Mouse (Mus musculus): ENCODE data around the gene Gm10322. TPM values are rescaled to one million over a fixed set of nuclear protein-coding genes. Genes with fewer than 3 reads are reported as not detected.

The Gm10322 gene
- total RNA-seq, 1 experiment from 2014 or later: not detected

DNA sequence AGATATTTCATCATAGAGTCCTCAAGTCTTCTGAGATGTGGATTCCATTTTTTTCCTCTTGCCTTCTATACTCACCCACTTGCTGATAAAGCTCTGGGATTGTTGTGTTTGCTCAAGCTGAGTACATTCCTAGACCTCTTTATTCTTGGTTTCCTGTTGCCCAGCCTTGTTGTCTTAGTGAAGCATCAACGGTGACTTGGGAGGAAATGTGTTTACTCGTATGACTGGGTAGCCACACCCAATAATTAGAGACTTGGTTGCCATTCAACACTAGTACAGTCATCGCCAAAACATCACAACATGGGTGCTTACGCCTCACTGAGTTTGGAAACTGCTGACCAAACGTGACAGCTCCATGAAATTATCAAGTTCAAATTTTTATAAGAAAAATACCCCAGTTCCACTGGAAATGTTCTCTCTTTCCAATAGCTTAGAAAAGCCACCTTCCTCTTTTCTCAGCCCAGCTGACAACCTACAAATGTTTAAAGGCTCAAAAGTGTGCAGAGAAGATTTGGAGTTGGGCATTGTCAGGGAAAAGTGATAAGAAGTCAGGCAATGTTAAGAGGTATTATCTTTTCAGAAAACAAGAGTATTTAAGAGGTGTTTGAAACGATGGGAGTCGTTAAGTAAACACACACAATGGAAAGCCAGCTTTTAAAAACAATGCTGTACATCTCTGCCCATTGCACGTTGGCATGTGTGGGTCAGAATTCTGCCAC lies 27.0 kb downstream of the Gm10322 start:
- ATAC-seq (replicated peaks; ENCODE audit: insufficient number of reproducible peaks, low FRiP score, low TSS enrichment, poor library complexity, severe bottlenecking): no peak

DNA sequence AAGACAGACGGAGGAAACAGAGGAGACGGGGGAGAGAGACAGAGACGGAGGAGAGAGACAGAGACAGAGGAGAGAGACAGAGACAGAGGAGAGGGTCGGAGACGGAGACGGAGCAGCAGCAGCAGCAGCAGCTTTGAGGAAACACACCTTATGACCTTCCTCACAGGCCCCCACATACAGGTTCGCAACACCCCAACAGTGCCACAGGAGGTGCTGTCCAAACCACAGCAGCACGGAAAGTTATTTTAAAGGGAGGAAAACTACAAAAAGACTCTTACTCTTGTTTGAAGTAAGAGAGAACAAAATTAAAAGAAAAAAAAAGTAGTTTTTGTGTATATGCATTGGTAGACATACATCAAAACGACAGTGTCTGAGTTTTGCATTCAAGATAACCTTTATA lies 27.8 kb downstream of the Gm10322 start:
- ATAC-seq (replicated peaks; ENCODE audit: insufficient number of reproducible peaks, low FRiP score, low TSS enrichment, poor library complexity, severe bottlenecking): no peak

DNA sequence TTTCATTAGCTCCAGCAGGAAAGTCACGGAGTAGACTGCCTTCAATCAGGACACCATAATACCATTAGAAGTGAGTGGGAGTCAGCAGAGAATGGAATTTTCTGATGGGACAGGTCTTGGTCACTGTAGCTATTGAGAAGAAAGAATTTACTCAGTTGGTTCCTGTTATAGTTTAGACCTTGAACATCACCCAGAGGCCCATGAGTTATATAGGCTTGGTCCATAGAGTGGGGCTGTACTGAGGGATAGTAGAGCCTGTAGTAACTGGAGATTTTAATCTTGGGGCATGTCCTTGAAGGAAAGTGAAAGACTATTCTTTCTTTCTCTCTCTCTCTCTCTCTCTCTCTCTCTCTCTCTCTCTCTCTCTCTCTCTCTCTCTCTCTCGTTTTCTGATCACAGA lies 28.8 kb downstream of the Gm10322 start:
- ATAC-seq (replicated peaks; ENCODE audit: insufficient number of reproducible peaks, low FRiP score, low TSS enrichment, poor library complexity, severe bottlenecking): no peak

DNA sequence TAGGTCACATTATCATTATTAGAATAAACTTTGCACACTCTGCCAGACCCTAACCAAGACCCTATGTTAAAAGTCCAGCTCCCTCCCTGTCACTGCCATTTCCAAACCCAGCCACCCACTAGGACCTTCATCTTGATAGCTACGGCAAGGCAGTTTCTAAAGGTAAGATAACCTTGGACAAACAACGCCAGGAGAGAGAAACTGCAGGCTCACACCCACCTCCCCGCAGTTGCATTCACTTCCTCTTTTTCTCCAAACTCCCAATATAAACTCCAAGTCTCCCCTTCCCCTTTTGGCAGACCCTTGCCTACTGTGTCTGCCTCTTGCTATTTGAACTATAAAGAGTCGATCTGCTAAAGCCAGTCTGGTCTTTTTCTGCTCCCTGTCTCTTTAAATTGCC lies 29.3 kb downstream of the Gm10322 start:
- ATAC-seq (replicated peaks; ENCODE audit: insufficient number of reproducible peaks, low FRiP score, low TSS enrichment, poor library complexity, severe bottlenecking): no peak

- ATAC-seq (replicated peaks; ENCODE audit: insufficient number of reproducible peaks, low FRiP score, low TSS enrichment, poor library complexity, severe bottlenecking): no peak
These were observed 31.0 kb downstream of the Gm10322 start for GRCm38 (mm10) chr10:59646821-59647378.

DNA sequence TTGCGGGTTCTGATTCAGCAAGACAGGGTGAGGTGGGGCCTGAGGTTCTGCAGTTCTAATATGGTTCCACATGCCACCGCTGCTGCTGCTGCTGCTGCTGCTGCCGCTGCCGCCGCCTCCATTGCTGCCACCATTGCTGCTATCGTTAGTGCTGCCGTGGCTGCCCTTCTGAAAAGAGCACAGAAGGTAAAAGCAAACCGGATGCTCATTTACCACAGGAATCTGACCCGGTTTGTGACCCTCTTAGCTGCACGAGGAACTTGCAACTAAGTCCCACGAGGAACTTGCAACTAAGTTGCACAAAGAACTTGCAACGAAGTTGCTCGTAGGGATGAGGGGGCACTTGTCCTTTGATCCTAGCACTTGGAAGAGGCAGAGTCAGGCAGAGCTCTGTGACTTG lies 40.9 kb downstream of the Gm10322 start:
- ATAC-seq (replicated peaks; ENCODE audit: insufficient number of reproducible peaks, low FRiP score, low TSS enrichment, poor library complexity, severe bottlenecking): no peak

GRCm38 (mm10) chr10:59664765-59665164 lies 48.9 kb downstream of the Gm10322 start:
- ATAC-seq (replicated peaks; ENCODE audit: insufficient number of reproducible peaks, low FRiP score, low TSS enrichment, poor library complexity, severe bottlenecking): no peak

DNA sequence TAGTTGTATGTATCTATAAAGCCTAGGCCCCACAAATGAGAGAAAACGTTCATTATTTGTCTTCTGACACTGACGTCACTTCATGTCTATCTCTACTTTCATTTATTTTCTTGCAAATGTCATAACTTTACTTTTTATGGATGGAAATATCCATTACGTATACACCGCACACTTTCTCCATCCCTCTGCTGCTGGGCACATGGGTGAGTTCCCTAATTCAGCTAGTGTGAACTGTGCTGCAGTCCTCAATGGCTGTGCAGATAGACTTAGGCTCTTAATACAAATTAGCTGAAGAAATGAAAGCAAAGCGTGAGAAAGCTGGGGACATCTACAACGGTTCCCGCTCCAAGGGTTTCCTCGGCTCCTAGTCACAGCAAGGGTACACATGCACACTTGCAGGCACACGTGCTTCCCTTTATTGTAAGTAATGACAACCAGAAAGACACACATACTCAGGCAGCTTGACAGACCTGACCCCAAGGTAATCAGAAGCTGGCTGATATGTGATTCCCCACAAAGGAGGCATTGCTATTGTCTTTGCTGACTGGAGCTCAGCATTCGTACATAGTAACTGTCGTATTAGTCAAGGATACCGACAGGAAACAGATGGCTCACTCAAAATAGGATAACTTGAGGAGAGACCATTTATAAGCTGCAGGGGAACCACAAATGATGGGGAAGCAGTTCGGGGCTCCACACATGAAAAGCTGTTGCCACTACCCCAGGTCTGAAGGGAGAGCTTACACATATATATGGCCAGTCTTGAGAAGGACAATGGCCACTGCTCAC lies 49.8 kb downstream of the Gm10322 start:
- ATAC-seq (replicated peaks; ENCODE audit: insufficient number of reproducible peaks, low FRiP score, low TSS enrichment, poor library complexity, severe bottlenecking): no peak

Other genes starting within 250 kb of the Gm10322 start
- 19.9 to 76.6 TPM (median 34.6 TPM) in 3 replicates for gene Gm10273, start 220.4 kb upstream of the Gm10322 start, total RNA-seq (2017)
- gene Pla2g12b, start 212.4 kb upstream of the Gm10322 start, total RNA-seq (2017): not detected in 3 replicates
- gene Oit3, start 174.3 kb upstream of the Gm10322 start, total RNA-seq (2017): 0.19 to 1.4 TPM (median 1.1 TPM) in 3 replicates
- gene Mcu, start 629 bp downstream of the Gm10322 start, total RNA-seq (2017): 14.7 to 23.8 TPM (median 23.2 TPM) in 3 replicates
- gene Micu1, start 86.4 kb downstream of the Gm10322 start, total RNA-seq (2017): 32.8 to 65.1 TPM (median 38.5 TPM) in 3 replicates